ENCODE assay signal across 12 mouse cellular contexts in the genomic region with DNA sequence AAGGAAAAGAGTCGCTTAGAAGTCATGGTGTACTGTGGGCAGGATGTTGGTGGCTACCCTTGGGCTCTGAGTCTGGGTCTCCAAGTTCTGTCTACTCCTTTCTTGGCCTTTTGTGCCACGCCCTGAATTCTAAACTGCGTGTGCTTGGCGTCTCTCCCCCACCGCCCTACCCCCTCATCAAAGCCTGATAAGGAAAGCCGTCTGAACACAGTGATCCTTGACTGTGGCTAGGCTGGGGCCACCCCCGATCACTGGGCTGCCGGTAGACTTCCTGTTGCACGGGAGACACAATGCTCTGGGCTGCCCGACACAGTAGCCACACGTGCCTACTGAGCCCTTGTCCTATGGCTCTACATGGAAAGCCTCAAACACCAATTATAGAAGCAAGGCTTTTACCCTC.
DNase-seq lines count a peak whose midpoint lies in the region; ATAC-seq lines count a peak whose summit lies in the region.
"Had no signal": no experiment of that assay in that cellular context is flagged by ENCODE, and none has a peak within 500 bp of the region (broad histone marks: within the 10 kb centered on the region; RNA-seq: fewer than 3 reads in every experiment).

No protein-coding gene starts in this region.

- no peak for DNase-seq in heart, postnatal 4 days
- no peak for DNase-seq in embryonic facial prominence, embryonic 10.5 days (ENCODE audit: low spot score)
- DNase-seq in forebrain, embryonic 14.5 days (ENCODE audit: low spot score): no peak
- DNase-seq in MN1 (ENCODE audit: low spot score): no peak
- DNase-seq in retina, postnatal 1 day: no peak
- DNase-seq: adrenal gland, postnatal 36 days had no signal

- H3K36me3 ChIP-seq in heart, embryonic 15.5 days: no peaks in the 10 kb centered on the region
- no peaks in the 10 kb centered on the region for H3K36me3 ChIP-seq in embryonic facial prominence, embryonic 10.5 days (replicated peaks)
- H3K36me3 ChIP-seq in forebrain, embryonic 14.5 days (ENCODE audit: control insufficient read depth, insufficient read depth, low read length): no peaks in the 10 kb centered on the region
- H3K36me3 ChIP-seq: hindbrain, embryonic 15.5 days; midbrain, embryonic 13.5 days had no signal

- H3K4me2 ChIP-seq in heart, embryonic 15.5 days: peak overlapping the region; percentile 34; the same call in 1 of the 2 replicates
- H3K4me2 ChIP-seq in forebrain, embryonic 14.5 days (ENCODE audit: low read length): no peak overlapping the region
- H3K4me2 ChIP-seq: hindbrain, embryonic 15.5 days; midbrain, embryonic 13.5 days had no signal

- 0 out of 2 replicates have a peak, but pooled peaks have one; percentile 33 for ATAC-seq in heart, embryonic 15.5 days (replicated peaks; ENCODE audit: insufficient number of reproducible peaks, insufficient read depth, low FRiP score, low read depth)
- ATAC-seq in CD4-positive, CD25-positive, alpha-beta regulatory T cell, adult 4 months: peak; percentile 76
- ATAC-seq in megakaryocyte, adult 5-6 weeks (ENCODE audit: poor library complexity, severe bottlenecking): peak; percentile 53
- ATAC-seq in forebrain, embryonic 14.5 days: no peak
- ATAC-seq: midbrain, embryonic 13.5 days had no signal

- H3K4me1 ChIP-seq in heart, embryonic 15.5 days (replicated peaks): peaks cover 36% of the 10 kb centered on the region
- H3K4me1 ChIP-seq in embryonic facial prominence, embryonic 10.5 days: peaks cover 52% of the 10 kb centered on the region
- peaks cover 3% of the 10 kb centered on the region; the same call in 1 of the 2 replicates for H3K4me1 ChIP-seq in forebrain, embryonic 14.5 days (ENCODE audit: control insufficient read depth, insufficient read depth, low read length)

- no peak overlapping the region for H3K9ac ChIP-seq in heart, embryonic 15.5 days
- H3K9ac ChIP-seq in forebrain, embryonic 14.5 days (ENCODE audit: low read length): no peak overlapping the region
- H3K9ac ChIP-seq: hindbrain, embryonic 15.5 days; midbrain, embryonic 13.5 days had no signal

- no peak overlapping the region for H3K4me3 ChIP-seq in heart, embryonic 15.5 days
- no peak overlapping the region for H3K4me3 ChIP-seq in embryonic facial prominence, embryonic 10.5 days
- no peak overlapping the region for H3K4me3 ChIP-seq in forebrain, embryonic 14.5 days (ENCODE audit: low read depth, low read length)
- H3K4me3 ChIP-seq: hindbrain, embryonic 15.5 days; left cerebral cortex, adult 2 months; midbrain, embryonic 13.5 days had no signal

- WGBS in heart, embryonic 15.5 days: 13% methylated on average over 11 of the region's 11 CpGs
- WGBS in embryonic facial prominence, embryonic 10.5 days: 49% methylated on average over 11 of the region's 11 CpGs
- WGBS in forebrain, embryonic 14.5 days: 72% methylated on average over 11 of the region's 11 CpGs

- no peaks in the 10 kb centered on the region for H3K27me3 ChIP-seq in heart, embryonic 15.5 days
- peaks cover 15% of the 10 kb centered on the region; the same call in 1 of the 2 replicates for H3K27me3 ChIP-seq in embryonic facial prominence, embryonic 10.5 days (replicated peaks; ENCODE audit: low read depth, poor library complexity, severe bottlenecking)
- no peaks in the 10 kb centered on the region for H3K27me3 ChIP-seq in forebrain, embryonic 14.5 days (replicated peaks; ENCODE audit: control insufficient read depth, insufficient read depth, low read length)
- H3K27me3 ChIP-seq: hindbrain, embryonic 15.5 days; midbrain, embryonic 13.5 days had no signal

- no peak overlapping the region for H3K27ac ChIP-seq in heart, embryonic 15.5 days
- H3K27ac ChIP-seq in embryonic facial prominence, embryonic 10.5 days (replicated peaks): peak overlapping the region; percentile 62
- no peak overlapping the region for H3K27ac ChIP-seq in forebrain, embryonic 14.5 days (ENCODE audit: low read depth, low read length)
- H3K27ac ChIP-seq: hindbrain, embryonic 15.5 days; left cerebral cortex, adult 2 months; midbrain, embryonic 13.5 days had no signal

- H3K9me3 ChIP-seq in heart, embryonic 15.5 days (replicated peaks): no peaks in the 10 kb centered on the region
- no peaks in the 10 kb centered on the region for H3K9me3 ChIP-seq in embryonic facial prominence, embryonic 10.5 days
- no peaks in the 10 kb centered on the region for H3K9me3 ChIP-seq in forebrain, embryonic 14.5 days (replicated peaks; ENCODE audit: control insufficient read depth, low read length)
- H3K9me3 ChIP-seq: hindbrain, embryonic 15.5 days; midbrain, embryonic 13.5 days had no signal
